Mouse (Mus musculus) small intestine, adult 2 months (tissue): Measurements from ENCODE around the gene Fcgr3.

Experiments used
- CTCF ChIP-seq: fragments of 200-500 bp; IDR thresholded peaks from 2 replicates; pipeline ENCODE4 v1.5.1; 2012; ENCODE audit warnings: low read depth, mild to moderate bottlenecking, control low read depth, inconsistent platforms, low read length, moderate library complexity, mixed read lengths; ENCODE audit not compliant: insufficient replicate concordance, insufficient read length; ENCODE audit errors: extremely low read depth
- POLR2A ChIP-seq: fragments of 200-500 bp; IDR thresholded peaks from 2 replicates; pipeline ENCODE4 v1.6.1; 2012; ENCODE audit warnings: low read depth, mild to moderate bottlenecking, control low read depth, inconsistent platforms, low read length, moderate library complexity

GRCm38 (mm10) chr1:171018737-171019136 lies 46.0 kb downstream of the Fcgr3 start, which contains the start of gene Fcgr4:
- TF ChIP-seq POLR2A: no peak
- no peak for TF ChIP-seq CTCF
